Mouse (Mus musculus) right cerebral cortex, adult 18-20 months (tissue): ENCODE data around the gene Cdk4.
A peak's percentile ranks its signal among the peaks of the same experiment; 100 is the strongest.

ENCODE experiments used
- DNase-seq: peaks from one replicate; pipeline ENCODE4 v3.0.0; 2022; ENCODE audit warnings: mixed read lengths

Cdk4 gene

DNA sequence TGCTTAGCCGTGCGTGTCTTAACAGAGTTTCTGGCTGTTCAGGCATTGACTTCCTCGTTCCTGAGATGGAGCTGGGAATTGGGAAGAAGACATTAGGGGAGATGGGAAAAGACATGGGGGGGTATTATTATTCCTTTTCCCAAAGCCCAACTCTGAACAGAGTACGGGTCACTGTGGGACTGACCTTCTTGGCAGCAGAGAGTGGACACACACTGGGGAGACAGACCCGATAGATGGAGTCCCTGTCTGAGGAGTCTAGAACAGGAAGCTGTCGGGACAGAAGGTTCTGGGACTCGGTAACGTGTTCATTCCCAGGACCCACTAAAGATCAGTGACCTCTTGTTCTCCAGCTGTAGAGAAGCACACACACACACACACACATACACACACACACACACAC lies 12.3 kb downstream of the Cdk4 start:
- no peak for DNase-seq

GRCm38 (mm10) chr10:127076082-127076481 lies 12.7 kb downstream of the Cdk4 start:
- DNase-seq: no peak

- DNase-seq: peak; percentile 75
Measured at GRCm38 (mm10) chr10:127077515-127077914, 14.2 kb downstream of the Cdk4 start.

- DNase-seq: peak; percentile 82
Measured at GRCm38 (mm10) chr10:127078001-127078676, 14.8 kb downstream of the Cdk4 start.

- DNase-seq: peak; percentile 72
Measured at GRCm38 (mm10) chr10:127078677-127079575, 15.6 kb downstream of the Cdk4 start.

- DNase-seq: no peak
Measured at GRCm38 (mm10) chr10:127079665-127080391, 16.5 kb downstream of the Cdk4 start.

DNA sequence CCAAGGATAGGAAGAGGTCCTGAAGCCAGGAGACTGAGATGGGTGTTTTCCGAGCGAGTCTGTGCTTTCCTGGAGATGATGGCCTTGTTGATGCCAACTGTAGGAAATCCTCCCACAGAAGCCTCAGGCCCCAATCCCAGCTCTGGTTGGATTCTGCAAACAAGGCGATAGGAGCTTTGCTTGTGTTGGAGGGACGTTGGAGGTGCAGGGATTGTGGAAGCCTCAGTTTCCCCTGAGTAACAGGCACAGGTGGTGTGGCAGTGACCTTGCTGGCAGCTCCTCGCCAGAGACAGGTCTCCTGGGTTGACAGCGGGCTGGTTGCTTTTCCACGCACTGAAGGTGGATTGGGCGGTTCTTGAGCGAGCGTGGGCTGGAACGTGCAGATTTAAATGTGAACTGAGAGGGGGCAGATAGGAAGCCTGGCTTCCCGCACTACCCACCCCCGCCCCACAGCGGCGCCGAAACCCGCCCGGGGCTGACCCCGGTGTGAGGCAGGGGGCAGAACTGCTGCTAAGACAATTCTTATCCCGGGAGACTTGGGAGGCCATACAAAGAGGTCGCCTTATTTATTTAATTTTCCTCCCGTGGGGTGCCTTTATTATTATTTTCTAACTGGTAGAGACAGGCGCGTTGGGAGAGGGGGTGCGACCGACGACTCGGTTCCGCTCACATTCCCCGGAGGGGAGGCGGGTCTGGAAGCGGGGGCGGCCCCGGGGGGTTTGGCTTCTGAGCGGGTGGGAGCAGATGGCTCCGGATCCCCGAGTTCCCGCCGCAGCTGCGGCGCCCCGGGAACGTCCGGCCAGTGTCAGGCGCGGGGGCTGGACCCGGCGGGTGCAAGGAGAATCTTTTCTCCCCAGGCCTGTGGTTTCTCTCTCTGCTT lies 17.8 kb downstream of the Cdk4 start:
- peak; percentile 78 for DNase-seq

- no peak for DNase-seq
Measured at GRCm38 (mm10) chr10:127081996-127082620, 18.8 kb downstream of the Cdk4 start.

DNA sequence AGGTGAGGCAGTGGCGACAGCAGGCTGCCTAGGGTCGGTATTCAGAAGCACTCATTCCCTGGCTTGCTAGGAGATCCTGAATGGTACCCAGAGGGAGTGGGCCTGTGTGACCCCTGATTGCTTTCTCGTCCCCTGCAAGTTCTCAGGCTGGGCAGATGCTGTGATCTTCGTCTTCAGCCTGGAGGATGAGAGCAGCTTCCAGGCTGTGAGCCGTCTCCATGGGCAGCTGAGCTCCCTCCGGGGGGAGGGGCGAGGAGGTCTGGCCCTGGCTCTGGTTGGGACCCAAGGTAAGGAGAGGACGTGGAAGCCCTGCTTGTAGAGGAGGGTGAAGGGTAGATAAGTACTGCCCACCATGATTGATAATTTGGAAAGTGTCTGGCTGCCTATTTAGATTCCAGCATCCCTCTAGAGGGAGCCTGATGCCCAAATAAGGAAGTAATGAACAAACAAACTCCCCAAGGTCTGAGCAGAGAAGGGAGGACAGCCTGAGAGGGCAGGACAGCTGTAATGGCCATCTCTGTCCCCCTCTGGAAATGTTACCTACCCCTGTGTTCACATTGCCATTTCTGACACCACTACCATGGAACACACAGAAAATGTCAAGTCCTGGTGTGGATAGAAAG lies 20.1 kb downstream of the Cdk4 start:
- no peak for DNase-seq

DNA sequence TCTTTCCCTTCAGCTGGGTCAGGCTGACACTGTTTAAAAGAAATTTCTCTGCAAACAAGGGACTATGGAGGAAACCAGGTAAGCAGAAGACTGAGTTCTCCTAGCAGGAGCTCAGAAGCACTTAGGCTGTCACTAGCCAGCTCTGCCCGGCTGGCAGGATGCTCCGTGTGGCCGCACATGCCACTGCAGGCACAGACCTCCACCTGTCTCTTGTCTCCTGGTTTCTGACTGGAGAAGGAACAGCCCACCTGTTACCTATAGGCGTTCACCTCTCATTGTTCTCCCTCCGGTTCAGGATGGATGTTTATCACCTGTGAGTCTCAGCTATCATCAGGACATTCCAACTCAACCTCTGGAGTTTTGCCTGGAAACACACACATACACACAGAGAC lies 20.6 kb downstream of the Cdk4 start:
- DNase-seq: no peak

DNA sequence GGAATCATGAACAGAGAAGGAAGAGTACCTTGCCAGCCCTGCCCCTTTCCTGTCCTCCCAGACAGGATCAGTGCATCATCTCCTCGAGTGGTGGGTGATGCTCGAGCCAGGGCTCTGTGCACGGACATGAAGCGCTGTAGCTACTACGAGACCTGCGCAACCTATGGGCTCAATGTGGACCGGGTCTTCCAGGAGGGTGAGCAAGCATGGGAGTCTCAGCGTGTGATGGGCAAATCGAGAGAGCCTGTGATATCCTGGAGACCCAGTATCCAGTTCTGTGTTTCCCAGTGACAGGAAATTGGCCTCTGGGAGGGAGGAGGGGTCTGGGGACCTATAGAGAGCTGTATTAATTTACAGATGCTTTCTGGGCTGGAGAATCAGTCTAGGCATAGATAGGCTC lies 21.7 kb downstream of the Cdk4 start:
- no peak for DNase-seq

- DNase-seq: no peak
Measured at GRCm38 (mm10) chr10:127085633-127086032, 22.3 kb downstream of the Cdk4 start.

DNA sequence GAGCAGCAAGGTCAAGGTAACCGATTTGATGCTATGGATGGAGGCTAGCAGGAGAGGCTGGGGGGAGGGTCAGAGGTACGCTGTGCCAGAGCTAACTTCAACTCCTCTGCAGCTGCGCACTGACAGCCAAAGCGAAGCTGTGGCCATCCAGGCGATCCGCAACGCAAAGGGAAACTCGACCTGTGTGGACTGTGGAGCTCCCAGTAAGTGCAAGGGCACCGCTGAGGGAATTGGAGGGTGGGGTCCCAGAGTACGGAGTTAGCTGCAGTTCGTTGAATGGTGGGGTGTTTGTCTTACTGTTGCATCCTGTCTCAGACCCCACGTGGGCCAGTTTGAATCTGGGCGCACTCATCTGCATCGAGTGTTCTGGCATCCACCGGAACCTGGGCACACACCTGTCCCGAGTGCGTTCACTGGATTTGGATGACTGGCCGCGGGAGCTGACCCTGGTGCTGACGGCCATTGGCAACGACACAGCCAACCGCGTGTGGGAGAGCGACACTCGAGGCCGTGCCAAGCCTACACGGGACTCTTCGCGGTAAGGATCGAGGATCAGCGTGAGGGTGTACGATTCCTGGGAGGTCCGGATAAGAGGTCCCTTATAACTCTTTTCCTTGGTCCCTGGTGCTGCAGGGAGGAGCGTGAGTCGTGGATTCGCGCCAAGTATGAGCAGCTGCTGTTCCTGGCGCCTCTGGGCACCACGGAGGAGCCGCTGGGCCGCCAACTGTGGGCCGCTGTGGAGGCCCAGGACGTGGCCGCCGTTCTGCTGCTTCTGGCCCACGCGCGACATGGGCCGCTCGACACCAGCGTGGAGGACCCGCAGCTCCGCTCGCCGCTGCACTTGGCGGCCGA lies 27.5 kb downstream of the Cdk4 start:
- no peak for DNase-seq

DNA sequence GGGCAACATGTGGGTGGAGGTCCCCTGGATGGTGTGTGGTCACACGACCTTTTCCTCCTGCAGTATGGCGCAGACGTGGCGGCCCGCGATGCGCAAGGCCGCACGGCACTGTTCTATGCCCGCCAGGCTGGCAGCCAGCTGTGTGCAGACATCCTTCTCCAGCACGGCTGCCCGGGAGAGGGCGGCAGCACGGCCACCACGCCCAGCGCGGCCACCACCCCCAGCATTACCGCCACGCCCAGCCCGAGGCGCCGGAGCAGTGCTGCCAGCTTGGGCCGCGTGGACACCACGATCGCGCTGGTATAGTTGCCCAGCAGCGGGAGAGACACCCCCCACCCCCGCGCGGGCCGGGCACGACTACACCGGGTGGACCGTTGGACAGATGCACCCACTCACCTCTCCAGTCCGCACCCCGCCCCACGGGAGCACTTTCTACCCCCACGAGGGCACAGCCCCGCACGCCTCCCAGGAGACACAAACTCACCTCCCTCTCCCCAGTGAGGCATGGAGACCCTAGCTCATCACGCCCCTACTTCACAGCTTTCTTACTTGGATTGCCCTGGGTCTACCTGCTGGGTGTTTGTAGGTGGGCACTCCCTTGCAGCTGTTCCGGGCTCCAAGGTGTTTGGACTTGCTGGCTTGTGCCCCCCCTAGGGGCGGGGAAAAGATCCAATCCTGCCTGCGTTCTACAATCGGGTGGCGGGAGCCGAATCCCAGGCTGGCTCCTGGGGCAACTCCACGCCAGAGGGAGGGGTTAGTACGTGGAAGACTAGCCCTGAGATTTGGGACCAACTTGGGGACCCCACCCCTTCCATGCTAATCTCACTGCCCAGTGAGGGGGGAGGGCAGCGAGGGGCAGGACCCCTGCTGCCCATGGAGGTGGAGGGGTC lies 28.4 kb downstream of the Cdk4 start:
- DNase-seq: no peak

DNA sequence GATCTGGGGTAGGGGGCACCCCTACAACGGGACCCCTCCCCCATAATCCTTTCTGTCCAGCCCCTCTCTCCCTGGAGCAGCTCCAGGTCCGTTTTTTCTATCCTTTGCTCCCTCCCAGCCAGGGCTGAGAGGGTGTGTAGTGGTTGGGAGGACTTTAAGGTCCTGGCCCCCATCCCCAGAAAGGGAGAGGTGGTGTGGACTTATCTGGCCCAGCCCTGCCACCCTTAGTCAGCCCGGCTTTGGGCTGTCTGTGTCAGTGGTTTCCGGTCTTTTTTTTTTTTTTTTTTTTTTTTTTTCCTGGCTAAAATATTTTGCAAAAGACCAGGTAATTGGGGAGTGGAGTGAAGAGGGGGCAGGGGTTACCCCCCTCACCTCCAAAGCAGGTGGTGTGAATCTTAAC lies 29.4 kb downstream of the Cdk4 start:
- no peak for DNase-seq

- DNase-seq: no peak
Measured at GRCm38 (mm10) chr10:127094382-127094802, 31.1 kb downstream of the Cdk4 start.

DNA sequence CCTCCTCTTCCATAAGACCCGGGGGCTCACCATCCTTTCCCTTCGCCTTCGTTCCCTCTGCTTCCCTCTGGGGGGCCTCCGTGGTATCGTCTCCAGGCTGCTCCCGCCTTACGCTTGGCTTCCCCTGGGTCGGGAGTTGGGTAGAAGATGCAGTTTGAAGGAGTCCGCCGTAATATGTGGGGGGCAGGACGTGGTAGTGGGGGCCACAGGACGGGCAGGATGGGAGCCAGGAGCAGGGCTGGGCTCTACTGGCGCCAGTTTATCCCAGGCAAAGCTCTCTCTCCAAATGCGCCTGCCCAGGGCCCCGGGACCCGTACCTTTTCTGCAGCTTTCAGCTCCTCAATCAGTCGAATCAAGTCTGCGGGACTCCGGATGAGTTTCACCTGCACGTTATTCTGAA lies 35.2 kb downstream of the Cdk4 start:
- DNase-seq: no peak

- no peak for DNase-seq
Measured at GRCm38 (mm10) chr10:127099191-127099590, 35.9 kb downstream of the Cdk4 start.

DNA sequence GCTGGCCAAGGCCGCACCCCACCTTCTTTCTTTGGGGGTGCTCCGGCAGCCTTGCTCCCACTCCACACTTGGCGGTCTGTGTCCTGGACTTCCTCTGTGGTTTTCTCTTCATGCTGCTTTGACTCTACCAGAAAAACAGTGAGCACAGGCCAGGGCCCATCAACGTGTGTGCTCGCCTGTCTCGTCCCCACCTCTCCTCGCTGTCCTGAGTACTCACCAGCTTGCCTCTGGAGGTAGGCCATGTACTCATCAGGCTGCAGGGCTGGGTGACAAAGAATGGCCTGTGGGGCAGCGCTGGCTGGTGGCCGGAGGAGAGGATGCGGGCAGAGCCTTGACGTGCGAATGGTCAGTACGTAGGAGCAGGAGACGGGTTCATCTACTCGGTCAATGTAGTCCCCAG lies 36.5 kb downstream of the Cdk4 start:
- DNase-seq: no peak
